Comparison of ENCODE assay signal across 9 mouse cellular contexts in the genomic region with DNA sequence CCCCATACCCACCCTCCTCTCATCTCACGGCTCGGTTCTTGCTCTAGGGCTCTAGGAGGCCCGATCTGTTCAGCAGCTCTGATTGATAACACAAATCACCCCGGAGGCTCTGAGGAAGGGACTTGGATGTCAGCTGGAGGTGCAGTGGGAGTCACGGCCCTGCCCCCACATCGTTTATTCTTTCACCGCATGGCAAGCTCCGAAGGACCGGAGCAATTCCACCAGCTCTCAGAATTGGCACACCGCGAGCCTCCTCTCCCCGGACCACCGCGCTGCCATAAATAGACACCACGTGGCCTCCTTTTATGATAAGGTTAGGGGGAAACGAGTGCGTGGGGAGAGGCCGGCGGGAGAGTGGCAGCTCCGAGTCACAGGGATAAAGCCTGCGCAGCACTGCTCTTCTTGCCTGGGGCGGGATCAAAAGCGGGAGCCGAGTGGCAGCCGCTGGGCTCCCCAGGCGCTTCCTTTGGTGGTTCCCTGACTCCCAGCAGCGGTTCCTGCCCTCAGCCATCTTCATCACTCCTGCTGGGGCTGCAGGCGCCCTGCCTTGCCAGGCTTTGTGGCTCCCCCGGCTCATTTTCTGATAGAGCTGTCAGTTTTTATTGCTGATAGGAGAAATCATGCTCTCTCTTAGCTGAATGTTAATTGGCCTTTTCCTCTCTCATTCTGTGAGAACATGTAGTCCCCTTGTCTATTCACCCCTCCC. TPM values are rescaled to one million over a fixed set of nuclear protein-coding genes. Genes with fewer than 3 reads are reported as not detected.
A peak's percentile ranks its signal among the peaks of the same experiment; 100 is the strongest.
DNase-seq lines count a peak whose midpoint lies in the region; ATAC-seq and TF ChIP-seq lines count a peak whose summit lies in the region.
"Had no signal": no experiment of that assay in that cellular context is flagged by ENCODE, and none has a peak within 500 bp of the region (broad histone marks: within the 10 kb centered on the region; RNA-seq: fewer than 3 reads in every experiment).

No protein-coding gene starts in this region.

- DNase-seq in heart, adult 18-20 months, result peak; percentile 49 to 52
- no peak for DNase-seq in heart, postnatal 25 days (ENCODE audit: low spot score)
- peak; percentile 45 for DNase-seq in brain, embryonic 18.5 days (ENCODE audit: low read depth, low spot score)
- DNase-seq in layer of hippocampus, adult 18-20 months (ENCODE audit: low spot score in 2 of 2), result peak; percentile 51 to 70
- DNase-seq in liver, postnatal 0 days, result no peak
- peak; percentile 56 for DNase-seq in right cerebral cortex, postnatal 4 days

- TF ChIP-seq CTCF in liver, postnatal 0 days (IDR thresholded peaks at IDR 0.05; ENCODE audit: low read depth), result no peak

- no peak overlapping the region for H3K27ac ChIP-seq in liver, postnatal 0 days (ENCODE audit: low read depth)

- H3K27me3 ChIP-seq in liver, postnatal 0 days (ENCODE audit: insufficient read depth, low read length), result peaks cover 32% of the 10 kb centered on the region
- H3K27me3 ChIP-seq: CH12.LX had no signal

- peak; percentile 40 for ATAC-seq in granulocyte monocyte progenitor cell, adult 5-6 weeks (replicated peaks; ENCODE audit: poor library complexity, severe bottlenecking)
- no peak for ATAC-seq in liver, postnatal 0 days
- no peak for ATAC-seq in erythroid progenitor cell, adult 5-6 weeks (replicated peaks; ENCODE audit: low FRiP score, poor library complexity, severe bottlenecking)

- no peaks in the 10 kb centered on the region for H3K36me3 ChIP-seq in liver, postnatal 0 days (replicated peaks; ENCODE audit: insufficient read depth, low read length)

- H3K4me1 ChIP-seq in liver, postnatal 0 days (ENCODE audit: insufficient read depth), result peaks cover 4% of the 10 kb centered on the region

- H3K4me2 ChIP-seq in liver, postnatal 0 days (ENCODE audit: low read depth, low read length), result peak overlapping the region; percentile 67

- TF ChIP-seq EP300 in liver, postnatal 0 days (IDR thresholded peaks at IDR 0.05; ENCODE audit: low read depth), result no peak

- 2% methylated on average over 29 of the region's 29 CpGs for WGBS in liver, postnatal 0 days (ENCODE audit: insufficient replicate concordance)

- H3K4me3 ChIP-seq in liver, postnatal 0 days (ENCODE audit: low read depth, low read length), result peak overlapping the region; percentile 36

- intact Hi-C loops in heart, postnatal 25 days (cut with DNase I), result no loop called here

- no peak overlapping the region for H3K9ac ChIP-seq in liver, postnatal 0 days (replicated peaks)

- H3K9me3 ChIP-seq in liver, postnatal 0 days (ENCODE audit: low read length), result 0 out of 2 replicates have a peak, but pooled peaks cover 4% of the 10 kb centered on the region

RNA-seq across cellular contexts. Expression of a gene that starts 23.4 kb away (rescaled TPM):
- total RNA-seq in heart, adult 18-20 months (2021), result 1 to 10 TPM; 1.5 to 2.0 TPM
- 1 to 10 TPM; 2.9 TPM for total RNA-seq in heart, postnatal 25 days (2021)
- total RNA-seq in granulocyte monocyte progenitor cell, adult 5-6 weeks (2014; fragmentation: Nextera tagmentation), result 60.7 and 62.4 TPM in 2 replicates
- total RNA-seq in granulocyte monocyte progenitor cell, adult 5-6 weeks (2017), result 45.3 and 52.8 TPM in 2 replicates
- total RNA-seq in layer of hippocampus, adult 18-20 months (2021), result 1 to 10 TPM; 2.2 to 2.3 TPM
- polyA plus RNA-seq in liver, postnatal 0 days (2015; fragmentation: Nextera tagmentation; extraction: Ambion mirVana), result 9.4 and 10.4 TPM in 2 replicates
- total RNA-seq in erythroid progenitor cell, adult 5-6 weeks (2015; ENCODE audit: low replicate concordance), result 14.4 and 17.2 TPM in 2 replicates
- total RNA-seq in erythroid progenitor cell, adult 5-6 weeks (2017; ENCODE audit: low replicate concordance), result 11.9 and 16.9 TPM in 2 replicates

RNA-seq across cellular contexts. Expression of a gene that starts 32.8 kb away (rescaled TPM):
- 10 to 100 TPM; 46.1 to 55.5 TPM for total RNA-seq in heart, adult 18-20 months (2021)
- total RNA-seq in heart, postnatal 25 days (2021), result 10 to 100 TPM; 40.5 to 44.8 TPM
- 48.6 and 66.5 TPM in 2 replicates for total RNA-seq in granulocyte monocyte progenitor cell, adult 5-6 weeks (2014; fragmentation: Nextera tagmentation)
- 28.0 and 39.1 TPM in 2 replicates for total RNA-seq in granulocyte monocyte progenitor cell, adult 5-6 weeks (2017)
- 10 to 100 TPM in 1 of 2 experiments, 1 to 10 TPM in 1; 8.5 to 10.6 TPM for total RNA-seq in layer of hippocampus, adult 18-20 months (2021)
- polyA plus RNA-seq in liver, postnatal 0 days (2015; fragmentation: Nextera tagmentation; extraction: Ambion mirVana), result 24.2 and 24.3 TPM in 2 replicates
- 21.8 and 33.2 TPM in 2 replicates for total RNA-seq in erythroid progenitor cell, adult 5-6 weeks (2015; ENCODE audit: low replicate concordance)
- 3.0 and 5.9 TPM in 2 replicates for total RNA-seq in erythroid progenitor cell, adult 5-6 weeks (2017; ENCODE audit: low replicate concordance)

Comparison
In these comparisons a context has a peak if more than half of its experiments do, and no peak if none do; other contexts are left out.
1. DNase-seq: peak in heart, adult 18-20 months (2 of 2), brain, embryonic 18.5 days (single experiment), layer of hippocampus, adult 18-20 months (2 of 2) and right cerebral cortex, postnatal 4 days (single experiment); none in heart, postnatal 25 days (single experiment) and liver, postnatal 0 days (single experiment).